Mouse (Mus musculus) small intestine, adult 2 months (tissue): ENCODE results near the gene Olfr461. TPM values are rescaled to one million over a fixed set of nuclear protein-coding genes. Genes with fewer than 3 reads are reported as not detected.

Source experiments
- H3K27ac ChIP-seq: fragments of 200-500 bp; 2 replicates; pipeline ENCODE4 v1.5.1; 2012; ENCODE audit warnings: low read depth, low read length, control low read depth, inconsistent platforms; ENCODE audit not compliant: insufficient read depth
- H3K27me3 ChIP-seq: fragments of 200-500 bp; 2 replicates; pipeline ENCODE4 v1.6.1; 2012; ENCODE audit warnings: mild to moderate bottlenecking, moderate library complexity, low read length, inconsistent platforms; ENCODE audit not compliant: control insufficient read depth, insufficient read depth
- H3K36me3 ChIP-seq: fragments of 200-500 bp; 2 replicates; pipeline ENCODE4 v1.6.1; 2012; ENCODE audit warnings: mild to moderate bottlenecking, low read length, control low read depth, inconsistent platforms; ENCODE audit not compliant: control insufficient read depth, insufficient read depth
- H3K4me1 ChIP-seq: fragments of 200-500 bp; 2 replicates; pipeline ENCODE4 v1.6.1; 2012; ENCODE audit warnings: low read length, inconsistent platforms, mixed read lengths; ENCODE audit not compliant: control insufficient read depth, insufficient read depth, insufficient read length
- H3K4me3 ChIP-seq: fragments of 200-500 bp; 2 replicates; pipeline ENCODE4 v1.5.1; 2012; ENCODE audit warnings: low read depth, mild to moderate bottlenecking, control low read depth, inconsistent platforms, low read length, moderate library complexity
- CTCF ChIP-seq: fragments of 200-500 bp; IDR thresholded peaks from 2 replicates; pipeline ENCODE4 v1.5.1; 2012; ENCODE audit warnings: low read depth, mild to moderate bottlenecking, control low read depth, inconsistent platforms, low read length, moderate library complexity, mixed read lengths; ENCODE audit not compliant: insufficient replicate concordance, insufficient read length; ENCODE audit errors: extremely low read depth
- POLR2A ChIP-seq: fragments of 200-500 bp; IDR thresholded peaks from 2 replicates; pipeline ENCODE4 v1.6.1; 2012; ENCODE audit warnings: low read depth, mild to moderate bottlenecking, control low read depth, inconsistent platforms, low read length, moderate library complexity
- WGBS: fragments of 180-500 bp; shearing (Covaris S2); methylation state at CpG from one replicate; pipeline ENCODE4 v1.1.7; 2018; 5-methylcytosine and 5-hydroxymethylcytosine counted together
- polyA plus RNA-seq: library from polyadenylated mRNA; depleted of rRNA; stranded (reverse); fragments of >200 nt; gene quantifications from 2 replicates; pipeline ENCODE4 v1.2.3, GENCODE M21; 2012; rRNA removed

Gene Olfr461
- polyA plus RNA-seq, 1 experiment: not detected

DNA sequence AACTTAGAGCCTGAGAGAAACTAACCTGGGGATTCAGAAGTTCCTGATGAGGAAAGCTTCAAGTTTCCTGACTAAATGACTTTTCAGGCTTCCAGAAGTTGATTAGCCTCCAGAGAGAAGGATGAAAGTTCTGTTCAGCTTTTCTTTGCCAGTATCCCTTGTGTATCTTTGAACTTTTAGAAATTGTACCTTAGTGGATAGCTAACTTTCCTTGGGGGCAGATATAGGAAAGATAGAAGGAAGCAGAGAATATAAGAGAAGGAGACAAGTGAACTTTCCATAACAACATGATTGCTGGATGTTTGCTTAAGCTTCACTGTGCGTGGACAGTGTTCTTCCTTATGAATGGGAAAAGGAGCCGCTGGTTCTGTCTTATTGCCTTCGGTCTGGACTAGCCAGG lies 14.3 kb upstream of the Olfr461 start, which contains the start of gene Olfr460:
Gene Olfr460, plus strand, starts transcription at position 301 of the 400 bp plus-strand sequence.
- TF ChIP-seq POLR2A (no peak), CTCF (no peak)
- Histone ChIP-seq H3K27me3 (no peaks in the 10 kb centered on the region), H3K4me1 (no peaks in the 10 kb centered on the region), H3K4me3 (no peak within 1 kb of the TSS), H3K27ac (no peak within 1 kb of the TSS), H3K36me3 (no peaks in the 10 kb centered on the region)
- 76% methylated on average over 3 of the region's 3 CpGs for WGBS

DNA sequence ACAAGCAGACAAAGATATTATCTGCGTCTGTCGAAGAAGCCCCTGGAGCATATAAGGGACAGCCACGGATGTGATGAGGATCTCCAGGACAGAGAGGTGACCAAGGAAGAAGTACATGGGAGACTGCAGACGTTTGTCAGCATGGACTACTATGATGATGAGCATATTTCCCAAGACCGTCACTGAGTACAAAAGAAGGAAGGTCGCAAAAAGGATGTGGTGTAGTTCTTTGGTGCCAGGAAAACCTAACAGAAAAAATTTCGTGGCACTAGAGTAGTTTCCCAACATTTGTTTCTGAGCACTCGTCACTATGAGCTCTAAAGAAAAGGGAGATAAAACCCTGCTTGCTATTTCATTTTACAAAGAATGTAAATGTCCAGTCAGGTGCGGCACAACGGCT lies 10.2 kb downstream of the Olfr461 start:
- 86% methylated on average over 10 of the region's 10 CpGs for WGBS
- no peaks in the 10 kb centered on the region for H3K4me1 ChIP-seq
- no peak overlapping the region for H3K4me3 ChIP-seq
- H3K27me3 ChIP-seq: no peaks in the 10 kb centered on the region
- H3K36me3 ChIP-seq: no peaks in the 10 kb centered on the region
- H3K27ac ChIP-seq: no peak overlapping the region
- TF ChIP-seq POLR2A (no peak), CTCF (no peak)

DNA sequence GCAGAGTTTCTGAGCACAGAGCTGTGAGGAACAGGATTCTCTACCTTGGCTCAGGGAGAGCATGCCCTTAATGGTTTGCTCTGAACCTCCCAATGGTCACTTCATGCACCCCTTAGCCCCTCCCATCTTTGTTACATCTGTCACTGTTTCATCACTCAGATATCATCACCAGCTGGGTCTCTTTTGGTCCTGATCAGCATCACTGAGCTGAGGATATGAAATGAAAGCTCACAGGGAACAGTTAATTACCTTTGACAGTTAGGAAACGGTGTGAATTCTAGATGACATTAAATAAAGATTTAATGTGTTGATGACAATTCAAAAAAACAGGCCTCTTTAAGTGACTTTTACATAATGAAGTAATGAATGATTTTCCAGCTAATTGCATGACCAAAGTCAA lies 35.4 kb downstream of the Olfr461 start, which contains the start of gene Prss37:
Gene Prss37, minus strand, starts transcription at position 101 of the 400 bp plus-strand sequence.
- no peaks in the 10 kb centered on the region for H3K36me3 ChIP-seq
- H3K4me1 ChIP-seq: no peaks in the 10 kb centered on the region
- WGBS: 84% methylated on average over 1 of the region's 1 CpGs
- TF ChIP-seq CTCF (no peak), POLR2A (no peak)
- H3K4me3 ChIP-seq: no peak within 1 kb of the TSS
- H3K27ac ChIP-seq: no peak within 1 kb of the TSS
- no peaks in the 10 kb centered on the region for H3K27me3 ChIP-seq

DNA sequence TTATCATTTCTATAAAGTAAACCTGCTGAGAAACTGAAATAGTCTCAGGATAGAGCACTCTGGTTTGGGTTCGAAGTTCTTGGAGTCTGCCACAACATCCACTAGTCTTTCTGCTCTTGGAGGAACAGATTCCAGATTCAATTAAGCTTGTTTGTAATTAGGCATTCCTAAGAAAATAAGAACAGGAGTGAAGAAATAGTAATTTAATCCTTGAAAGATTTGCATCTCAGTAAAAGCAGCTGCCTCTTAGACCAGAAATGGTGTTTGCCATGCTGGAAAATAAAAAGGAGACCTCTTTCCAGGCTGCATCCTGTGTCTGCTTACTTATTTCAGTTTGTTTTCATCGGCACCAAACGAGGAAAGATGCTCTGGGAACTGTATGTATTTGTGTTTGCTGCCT lies 61.6 kb downstream of the Olfr461 start, which contains the start of gene Tas2r108:
Gene Tas2r108, plus strand, starts transcription at position 301 of the 400 bp plus-strand sequence.
- H3K27ac ChIP-seq: no peak within 1 kb of the TSS
- no peak within 1 kb of the TSS for H3K4me3 ChIP-seq
- TF ChIP-seq CTCF (no peak), POLR2A (no peak)
- H3K36me3 ChIP-seq: no peaks in the 10 kb centered on the region
- H3K27me3 ChIP-seq: no peaks in the 10 kb centered on the region
- 92% methylated on average over 3 of the region's 3 CpGs for WGBS
- H3K4me1 ChIP-seq: no peaks in the 10 kb centered on the region

Other genes starting within 250 kb of the Olfr461 start
- 2.7 and 4.4 TPM in 2 replicates for gene Agk, start 229.9 kb downstream of the Olfr461 start, polyA plus RNA-seq
- gene E330009J07Rik, start 118.9 kb downstream of the Olfr461 start, polyA plus RNA-seq: 2.9 TPM in 2 replicates
- gene Wee2, start 116.0 kb downstream of the Olfr461 start, polyA plus RNA-seq: not detected in 2 replicates
- gene Ssbp1, start 83.7 kb downstream of the Olfr461 start, polyA plus RNA-seq: 2.2 and 3.3 TPM in 2 replicates
- not detected in 2 replicates for gene Tas2r137, start 63.8 kb downstream of the Olfr461 start, polyA plus RNA-seq
- gene Tas2r108, start 61.5 kb downstream of the Olfr461 start, polyA plus RNA-seq: not detected in 2 replicates
- not detected in 2 replicates for gene Prss37, start 35.5 kb downstream of the Olfr461 start, polyA plus RNA-seq
- not detected in 2 replicates for gene Olfr460, start 14.4 kb upstream of the Olfr461 start, polyA plus RNA-seq
- gene Clec5a, start 30.8 kb upstream of the Olfr461 start, polyA plus RNA-seq: 0.06 and 0.11 TPM in 2 replicates
- gene Tas2r138, start 58.3 kb upstream of the Olfr461 start, polyA plus RNA-seq: not detected in 2 replicates
- 162 and 362 TPM in 2 replicates for gene Mgam, start 73.8 kb upstream of the Olfr461 start, polyA plus RNA-seq